Mouse (Mus musculus): ENCODE results near the gene Golga4.
A peak's percentile ranks its signal among the peaks of the same experiment; 100 is the strongest.

Golga4 gene

GRCm38 (mm10) chr9:118506020-118506403 lies at the start of gene Golga4:
TSS of gene Golga4 (plus strand) at chr9:118506267.
- peak; percentile 93 for DNase-seq (ENCODE audit: low spot score)

- DNase-seq (ENCODE audit: low spot score), result no peak
Observed at GRCm38 (mm10) chr9:118456405-118456804, 49.7 kb upstream of the Golga4 start.

GRCm38 (mm10) chr9:118458039-118458438 lies 48.0 kb upstream of the Golga4 start:
- no peak for DNase-seq (ENCODE audit: low spot score)

- DNase-seq (ENCODE audit: low spot score), result no peak
Observed at GRCm38 (mm10) chr9:118464031-118464430, 42.0 kb upstream of the Golga4 start.

- DNase-seq (ENCODE audit: low spot score), result no peak
Observed at GRCm38 (mm10) chr9:118468301-118468700, 37.8 kb upstream of the Golga4 start.

- no peak for DNase-seq (ENCODE audit: low spot score)
Observed at GRCm38 (mm10) chr9:118469272-118469671, 36.8 kb upstream of the Golga4 start.

- DNase-seq (ENCODE audit: low spot score), result no peak
Observed at GRCm38 (mm10) chr9:118471296-118471695, 34.8 kb upstream of the Golga4 start.

GRCm38 (mm10) chr9:118476211-118476765 lies 29.8 kb upstream of the Golga4 start:
- DNase-seq (ENCODE audit: low spot score), result no peak

GRCm38 (mm10) chr9:118476766-118477271 lies 29.2 kb upstream of the Golga4 start:
- DNase-seq (ENCODE audit: low spot score), result no peak

GRCm38 (mm10) chr9:118477281-118477931 lies 28.7 kb upstream of the Golga4 start:
- no peak for DNase-seq (ENCODE audit: low spot score)

- DNase-seq (ENCODE audit: low spot score), result no peak
Observed at GRCm38 (mm10) chr9:118477961-118478360, 28.1 kb upstream of the Golga4 start, which contains the start of gene Eomes. TSS of gene Eomes (plus strand) at chr9:118478212.

GRCm38 (mm10) chr9:118478458-118478838 lies 27.6 kb upstream of the Golga4 start:
- no peak for DNase-seq (ENCODE audit: low spot score)

- DNase-seq (ENCODE audit: low spot score), result peak; percentile 18
Observed at GRCm38 (mm10) chr9:118478839-118479507, 27.1 kb upstream of the Golga4 start.

- DNase-seq (ENCODE audit: low spot score), result no peak
Observed at GRCm38 (mm10) chr9:118479508-118480291, 26.4 kb upstream of the Golga4 start.

- DNase-seq (ENCODE audit: low spot score), result no peak
Observed at GRCm38 (mm10) chr9:118480292-118480690, 25.8 kb upstream of the Golga4 start.

- DNase-seq (ENCODE audit: low spot score), result no peak
Observed at GRCm38 (mm10) chr9:118482210-118482609, 23.9 kb upstream of the Golga4 start.

- no peak for DNase-seq (ENCODE audit: low spot score)
Observed at GRCm38 (mm10) chr9:118486361-118487095, 19.5 kb upstream of the Golga4 start.

GRCm38 (mm10) chr9:118487096-118487395 lies 19.0 kb upstream of the Golga4 start:
- no peak for DNase-seq (ENCODE audit: low spot score)

GRCm38 (mm10) chr9:118487636-118488035 lies 18.4 kb upstream of the Golga4 start:
- no peak for DNase-seq (ENCODE audit: low spot score)

- peak; percentile 43 for DNase-seq (ENCODE audit: low spot score)
Observed at GRCm38 (mm10) chr9:118488138-118488895, 17.8 kb upstream of the Golga4 start.
